Mouse (Mus musculus) testis, adult 2 months (tissue): ENCODE measurements around the gene Fmc1. TPM values are rescaled to one million over a fixed set of nuclear protein-coding genes. Genes with fewer than 3 reads are reported as not detected.

Source experiments
- H3K27ac ChIP-seq: fragments of 200-500 bp; 2 replicates; pipeline ENCODE4 v1.5.1; 2012; ENCODE audit warnings: low read depth, low read length; ENCODE audit not compliant: control insufficient read depth, insufficient read depth
- H3K27me3 ChIP-seq: fragments of 200-500 bp; 2 replicates; pipeline ENCODE4 v1.6.1; 2012; ENCODE audit warnings: mild to moderate bottlenecking, low read length, moderate library complexity; ENCODE audit not compliant: control insufficient read depth, insufficient read depth
- H3K36me3 ChIP-seq: fragments of 200-500 bp; 2 replicates; pipeline ENCODE4 v1.6.1; 2012; ENCODE audit warnings: mild to moderate bottlenecking, low read length; ENCODE audit not compliant: control insufficient read depth, insufficient read depth
- H3K4me1 ChIP-seq: fragments of 200-500 bp; 2 replicates; pipeline ENCODE4 v1.6.1; 2012; ENCODE audit warnings: low read length; ENCODE audit not compliant: control insufficient read depth, insufficient read depth
- H3K4me3 ChIP-seq: fragments of 200-500 bp; 2 replicates; pipeline ENCODE4 v1.5.1; 2012; ENCODE audit warnings: low read depth, mild to moderate bottlenecking, low read length, moderate library complexity, mixed read lengths; ENCODE audit not compliant: control insufficient read depth
- CTCF ChIP-seq: fragments of 200-500 bp; IDR thresholded peaks from 2 replicates; pipeline ENCODE4 v1.5.1; 2012; ENCODE audit warnings: low read depth, mild to moderate bottlenecking, inconsistent platforms, low read length, moderate library complexity; ENCODE audit not compliant: control insufficient read depth, insufficient read depth, insufficient replicate concordance
- POLR2A ChIP-seq: fragments of 200-500 bp; IDR thresholded peaks from 2 replicates; pipeline ENCODE4 v1.6.1; 2012; ENCODE audit warnings: low read depth, mild to moderate bottlenecking, inconsistent platforms, low read length, moderate library complexity; ENCODE audit not compliant: control insufficient read depth
- polyA plus RNA-seq: library from polyadenylated mRNA; depleted of rRNA; stranded (reverse); fragments of >200 nt; gene quantifications from 2 replicates; pipeline ENCODE4 v1.2.3, GENCODE M21; 2012; rRNA removed

The Fmc1 gene
- polyA plus RNA-seq, result 64.0 and 74.2 TPM in 2 replicates

- TF ChIP-seq POLR2A, result peak; percentile 91
- no peak for TF ChIP-seq CTCF
- Histone ChIP-seq H3K36me3 (no peaks in the 10 kb centered on the region), H3K4me1 (no peaks in the 10 kb centered on the region; the same call in none of the 2 replicates), H3K4me3 (peak within 1 kb of the TSS; percentile 92), H3K27me3 (no peaks in the 10 kb centered on the region), H3K27ac (peak within 1 kb of the TSS; percentile 96)
Measured at GRCm38 (mm10) chr6:38533428-38534405, at the start of gene Fmc1. TSS of gene Fmc1 (plus strand) at chr6:38533502.

GRCm38 (mm10) chr6:38492550-38492949 is 40.8 kb upstream of the Fmc1 start:
- H3K4me3 ChIP-seq, result no peak overlapping the region
- H3K4me1 ChIP-seq, result no peaks in the 10 kb centered on the region
- H3K27ac ChIP-seq, result no peak overlapping the region
- no peaks in the 10 kb centered on the region for H3K27me3 ChIP-seq
- no peaks in the 10 kb centered on the region; the same call in 1 of the 2 replicates for H3K36me3 ChIP-seq
- TF ChIP-seq POLR2A (no peak), CTCF (peak; percentile 19; the same call in 1 of the 2 replicates)

- TF ChIP-seq CTCF (no peak), POLR2A (no peak)
- Histone ChIP-seq H3K36me3 (no peaks in the 10 kb centered on the region; the same call in none of the 2 replicates), H3K27me3 (no peaks in the 10 kb centered on the region)
Measured at GRCm38 (mm10) chr6:38495641-38496040, 37.7 kb upstream of the Fmc1 start.

GRCm38 (mm10) chr6:38512096-38512495 is 21.2 kb upstream of the Fmc1 start:
- Histone ChIP-seq H3K4me1 (no peaks in the 10 kb centered on the region), H3K27ac (no peak overlapping the region), H3K36me3 (no peaks in the 10 kb centered on the region), H3K4me3 (no peak overlapping the region), H3K27me3 (no peaks in the 10 kb centered on the region)
- TF ChIP-seq CTCF, result no peak
- TF ChIP-seq POLR2A, result no peak

More at GRCm38 (mm10) chr6:38495641-38496040, 37.7 kb upstream of the Fmc1 start:
- Histone ChIP-seq H3K4me3 (no peak overlapping the region), H3K27ac (no peak overlapping the region), H3K4me1 (no peaks in the 10 kb centered on the region)

- Histone ChIP-seq H3K4me1 (no peaks in the 10 kb centered on the region), H3K27me3 (no peaks in the 10 kb centered on the region), H3K4me3 (no peak overlapping the region), H3K27ac (no peak overlapping the region), H3K36me3 (no peaks in the 10 kb centered on the region)
- TF ChIP-seq POLR2A (no peak), CTCF (no peak)
Measured at GRCm38 (mm10) chr6:38512830-38513229, 20.5 kb upstream of the Fmc1 start.

- H3K27me3 ChIP-seq, result no peaks in the 10 kb centered on the region
- TF ChIP-seq POLR2A, result no peak
- no peak for TF ChIP-seq CTCF
- H3K4me1 ChIP-seq, result no peaks in the 10 kb centered on the region
- no peaks in the 10 kb centered on the region for H3K36me3 ChIP-seq
- no peak overlapping the region for H3K27ac ChIP-seq
- no peak overlapping the region for H3K4me3 ChIP-seq
Measured at GRCm38 (mm10) chr6:38515201-38515600, 18.1 kb upstream of the Fmc1 start.

- no peak overlapping the region for H3K27ac ChIP-seq
- no peaks in the 10 kb centered on the region for H3K36me3 ChIP-seq
- no peaks in the 10 kb centered on the region for H3K27me3 ChIP-seq
- H3K4me1 ChIP-seq, result no peaks in the 10 kb centered on the region; the same call in 1 of the 2 replicates
- TF ChIP-seq POLR2A, result no peak
- TF ChIP-seq CTCF, result no peak
- no peak overlapping the region for H3K4me3 ChIP-seq
Measured at GRCm38 (mm10) chr6:38523851-38524250, 9.5 kb upstream of the Fmc1 start.
